Mouse (Mus musculus): ENCODE results near the gene BC035044.
A peak's percentile ranks its signal among the peaks of the same experiment; 100 is the strongest.
"Not testable (repeated sequence)": the region's sequence is repeated elsewhere in the genome, so short reads cannot be mapped to it uniquely, and the experiment has no call there.

The BC035044 gene

DNA sequence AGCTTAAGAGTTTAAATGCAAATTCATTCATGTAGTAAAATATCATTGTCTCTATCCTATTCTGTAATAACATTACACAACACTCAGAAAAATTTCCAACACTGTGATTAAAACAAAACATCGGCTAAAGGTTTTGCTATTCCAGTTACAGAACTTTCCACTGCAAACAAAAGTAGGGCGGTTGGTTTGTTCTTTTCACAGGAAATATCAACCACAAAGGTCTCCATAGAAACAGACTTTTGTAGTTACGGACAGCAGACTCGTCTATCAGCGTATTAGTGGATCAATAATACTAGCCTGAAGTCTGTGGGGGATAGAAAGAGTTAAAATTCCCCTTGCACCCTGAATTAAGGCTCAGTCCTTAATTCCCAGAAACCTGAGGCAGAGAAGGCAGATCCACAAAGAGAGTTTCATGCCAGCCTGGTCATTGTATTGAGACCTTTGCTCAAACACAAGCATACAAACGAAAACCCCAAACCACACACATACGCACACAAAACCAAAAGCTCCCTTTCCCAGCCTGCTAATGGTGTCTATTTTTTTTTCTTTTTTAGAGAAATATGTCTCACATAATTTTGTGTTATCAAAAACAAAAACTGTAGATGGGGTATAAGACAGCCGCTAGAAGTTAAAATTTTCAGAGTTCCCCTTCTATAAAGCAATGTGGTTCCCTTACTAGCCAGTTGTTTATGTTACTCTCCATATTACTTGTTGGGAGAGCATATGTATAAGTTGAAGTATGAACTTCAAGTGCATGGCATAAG, 54.6 kb downstream of the BC035044 start:
- DNase-seq (ENCODE audit: extremely low read depth, low read depth, low spot score): no peak

DNA sequence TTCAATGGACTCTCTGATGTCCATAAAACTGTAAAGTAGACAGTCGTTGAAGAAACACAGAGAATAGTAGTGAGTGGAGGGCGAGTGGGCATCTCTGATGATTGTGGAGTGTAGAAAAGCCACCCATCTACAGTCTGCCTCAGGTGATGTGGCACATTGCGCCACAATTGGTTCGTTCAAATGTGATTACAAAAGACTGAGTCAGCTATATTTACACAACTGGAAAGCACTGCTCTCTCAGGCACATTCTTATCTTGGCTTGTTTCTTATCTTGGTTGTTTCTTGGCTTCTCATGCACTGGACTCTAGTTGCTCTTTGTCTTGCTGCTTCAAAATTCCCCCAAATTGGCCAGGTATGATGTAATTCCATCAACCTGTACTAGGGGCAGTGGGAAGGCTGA, 55.4 kb downstream of the BC035044 start:
- no peak for DNase-seq (ENCODE audit: extremely low read depth, low read depth, low spot score)

DNA sequence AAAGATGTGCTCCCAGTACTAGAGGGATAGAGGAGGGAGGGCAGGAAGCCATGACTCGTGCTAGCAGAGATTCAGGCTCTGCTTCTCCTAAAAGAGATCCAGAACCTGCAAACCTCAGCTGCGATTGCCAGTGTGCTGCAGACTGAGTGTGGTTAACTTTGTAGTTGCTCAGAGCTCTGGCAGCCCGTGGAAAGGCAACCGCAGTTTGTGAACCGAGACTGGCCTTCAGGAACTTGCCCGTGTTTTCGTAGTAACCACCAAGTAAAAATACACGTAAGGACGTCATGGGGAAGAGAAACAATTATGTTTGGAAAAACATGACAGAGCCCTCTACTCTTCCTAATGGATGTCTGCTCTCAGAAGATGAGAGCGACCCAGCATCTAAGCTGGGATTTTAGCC, 57.9 kb downstream of the BC035044 start:
- DNase-seq (ENCODE audit: extremely low read depth, low read depth, low spot score): no peak

DNA sequence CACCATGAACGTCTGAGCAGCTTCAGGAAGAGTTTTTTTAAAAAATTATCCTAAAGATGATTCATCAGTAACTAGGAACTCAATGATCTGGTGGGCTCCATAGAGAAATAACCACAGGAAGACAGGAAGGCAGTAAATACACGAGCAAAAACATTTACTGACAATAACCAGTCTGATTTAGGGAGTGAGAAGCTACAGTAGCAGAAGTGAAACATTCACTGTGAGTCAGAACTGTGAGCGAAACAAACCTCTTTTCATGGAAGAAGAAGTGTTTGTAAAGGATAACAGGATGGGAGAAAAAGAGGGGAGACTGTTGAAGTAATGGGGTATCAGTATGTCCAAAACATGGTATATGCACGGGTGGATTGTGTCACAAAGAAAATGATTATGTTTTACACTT, 61.1 kb downstream of the BC035044 start:
- no peak for DNase-seq (ENCODE audit: extremely low read depth, low read depth, low spot score)

DNA sequence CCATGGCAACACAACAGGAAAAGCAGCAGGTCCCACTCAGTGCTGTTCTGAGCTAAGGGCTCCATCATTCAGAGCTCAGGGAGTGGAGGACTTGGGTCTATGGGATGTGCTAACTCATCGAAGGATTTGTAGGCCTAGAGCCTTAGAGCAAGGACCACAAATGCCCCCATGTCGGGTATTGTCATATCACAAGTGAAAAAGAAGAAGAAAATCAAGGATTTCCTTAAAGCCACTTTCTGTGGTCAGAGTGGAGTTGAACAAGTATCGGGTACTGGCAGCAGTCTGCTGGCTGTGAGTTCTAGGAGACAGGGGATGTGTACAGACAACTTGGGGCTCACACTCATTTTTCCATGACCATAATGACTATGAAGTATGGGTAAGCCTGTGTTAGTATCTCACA, 64.1 kb downstream of the BC035044 start:
- no peak for DNase-seq (ENCODE audit: extremely low read depth, low read depth, low spot score)

DNA sequence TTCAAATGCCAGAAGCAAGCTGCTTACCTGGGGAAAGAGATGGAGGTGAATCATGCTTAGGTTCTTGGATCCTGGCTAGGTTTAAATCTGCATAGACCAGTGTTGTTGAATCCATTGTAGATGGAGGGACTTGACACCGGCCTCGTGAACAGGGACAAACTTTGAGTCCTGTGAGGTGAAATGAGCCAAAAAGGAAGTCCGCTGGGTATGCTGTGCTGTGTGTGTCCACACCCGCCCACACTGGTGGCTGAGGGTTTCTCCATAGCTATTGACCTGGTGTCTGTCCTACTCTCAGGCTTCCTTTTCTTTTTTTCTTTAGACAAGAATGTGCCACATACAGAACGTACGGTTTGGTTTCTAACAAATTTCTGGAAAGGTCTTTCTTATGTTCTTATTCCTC, 64.8 kb downstream of the BC035044 start, which contains the start of the genes Gm44511 and Klrb1b:
TSS of gene Gm44511 (minus strand) at position 184 of the 400 bp plus-strand sequence.
TSS of gene Klrb1b (minus strand) at position 200 of the 400 bp plus-strand sequence.
- no peak for DNase-seq (ENCODE audit: extremely low read depth, low read depth, low spot score)

DNA sequence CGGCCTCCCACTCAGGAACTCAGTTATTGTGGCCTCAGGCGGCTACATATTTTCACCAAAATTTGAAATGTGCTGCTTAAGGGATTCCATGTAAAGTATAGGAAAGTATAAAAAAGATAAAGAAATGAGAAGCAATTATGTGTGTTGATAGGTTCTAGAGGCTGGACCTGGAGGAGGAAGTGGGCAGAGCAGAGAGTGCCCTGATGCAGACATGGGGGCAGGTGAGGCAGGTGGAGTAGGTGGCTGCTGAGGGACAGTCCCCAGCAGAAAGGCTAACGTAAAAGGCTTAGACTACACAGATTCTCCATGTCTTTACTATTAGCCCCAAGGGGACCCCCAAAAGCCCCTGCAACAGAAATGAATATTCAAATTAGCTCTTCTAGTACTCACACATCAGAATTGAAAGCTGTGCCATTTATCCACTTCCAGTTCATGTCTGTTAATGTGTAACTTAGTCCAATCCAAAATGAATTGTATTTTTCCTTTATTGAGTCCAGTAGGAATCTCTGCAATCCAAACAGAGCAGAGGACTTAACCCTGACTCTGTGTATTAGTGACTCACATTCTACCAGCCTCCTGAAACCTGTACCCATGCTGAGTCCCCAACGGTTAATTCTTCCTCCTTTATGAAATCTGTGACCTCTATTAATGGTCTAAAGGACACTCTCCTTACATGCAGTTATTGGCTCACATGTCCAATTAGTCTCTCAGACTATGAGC, 72.7 kb downstream of the BC035044 start:
- DNase-seq (ENCODE audit: extremely low read depth, low read depth, low spot score): no peak

DNA sequence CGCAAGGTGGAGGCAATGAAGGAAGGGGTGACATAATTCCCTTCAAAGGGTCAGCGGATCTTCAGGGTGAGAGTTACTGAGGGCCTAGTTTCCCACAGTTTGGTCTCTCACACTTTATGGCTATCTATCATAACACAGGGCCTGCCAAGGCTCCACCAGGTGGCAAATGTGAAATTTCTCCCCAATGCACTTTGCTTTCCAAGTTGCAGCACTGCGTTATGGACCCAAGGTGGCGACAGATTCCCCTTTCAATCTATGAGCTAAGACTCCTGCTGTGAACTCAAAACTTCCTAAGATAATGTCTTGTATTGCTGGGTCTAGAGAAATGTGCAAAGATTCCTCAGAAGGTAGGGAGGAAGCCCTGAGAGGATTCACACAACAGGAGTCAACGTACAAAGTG, 82.4 kb downstream of the BC035044 start:
- no peak for DNase-seq (ENCODE audit: extremely low read depth, low read depth, low spot score)

DNA sequence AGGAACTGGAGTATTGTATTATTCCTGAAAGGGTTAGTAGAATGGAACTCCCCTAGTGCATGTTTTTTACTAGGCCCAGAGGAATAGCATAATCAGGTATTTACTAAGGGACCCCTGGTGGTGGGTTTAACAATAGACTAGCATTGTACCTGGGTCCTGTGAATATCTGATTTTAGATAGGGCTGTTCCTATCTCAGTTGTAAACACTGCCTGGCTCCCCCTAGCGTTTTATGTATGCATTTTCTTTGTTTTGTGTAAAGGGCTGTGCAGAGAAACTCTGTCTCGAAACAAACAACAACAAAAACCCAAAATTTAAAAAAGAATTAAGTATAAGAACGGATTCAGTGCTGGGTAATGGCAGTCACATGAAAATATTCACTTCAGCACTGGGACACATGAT, 83.9 kb downstream of the BC035044 start:
- no peak for DNase-seq (ENCODE audit: extremely low read depth, low read depth, low spot score)

DNA sequence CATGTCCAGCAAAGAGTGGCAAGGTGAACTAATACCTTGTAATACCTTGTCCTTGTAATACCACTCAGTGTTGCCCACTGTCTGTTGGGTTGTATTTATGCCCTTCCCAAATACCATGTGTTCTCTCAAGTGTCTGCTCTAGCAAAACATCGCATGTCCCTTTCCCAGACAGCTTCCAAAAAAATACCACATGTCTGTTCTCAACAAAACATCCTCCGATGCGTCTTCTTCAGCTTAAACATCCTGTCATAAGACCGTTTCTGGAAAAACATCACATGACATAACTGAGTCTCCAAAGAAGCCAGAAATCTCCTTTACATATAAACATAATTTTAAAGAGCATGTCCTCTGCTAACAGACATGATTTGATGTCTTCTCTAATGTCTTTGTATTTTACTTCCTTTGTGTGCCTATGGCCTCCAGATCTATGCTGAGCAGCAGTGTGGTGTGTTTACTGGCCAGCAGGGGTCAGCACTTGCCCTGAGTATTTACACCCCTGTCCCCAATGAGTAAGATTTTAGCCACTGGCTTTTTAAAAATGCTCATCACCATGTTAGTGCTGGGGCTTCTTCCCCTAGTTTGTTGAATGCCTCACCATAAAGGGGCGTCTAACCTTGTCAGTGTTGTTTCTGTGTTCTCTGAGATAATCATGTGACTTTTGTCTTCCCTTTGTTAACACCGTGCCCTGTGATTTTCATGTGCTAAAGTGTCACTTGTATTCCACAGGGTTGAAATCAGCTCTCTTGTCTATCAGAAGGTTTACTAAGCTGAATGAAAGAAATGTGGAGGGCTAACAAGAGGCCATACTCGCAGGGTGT, 85.9 kb downstream of the BC035044 start:
- not testable (repeated sequence) for DNase-seq (ENCODE audit: extremely low read depth, low read depth, low spot score)

DNA sequence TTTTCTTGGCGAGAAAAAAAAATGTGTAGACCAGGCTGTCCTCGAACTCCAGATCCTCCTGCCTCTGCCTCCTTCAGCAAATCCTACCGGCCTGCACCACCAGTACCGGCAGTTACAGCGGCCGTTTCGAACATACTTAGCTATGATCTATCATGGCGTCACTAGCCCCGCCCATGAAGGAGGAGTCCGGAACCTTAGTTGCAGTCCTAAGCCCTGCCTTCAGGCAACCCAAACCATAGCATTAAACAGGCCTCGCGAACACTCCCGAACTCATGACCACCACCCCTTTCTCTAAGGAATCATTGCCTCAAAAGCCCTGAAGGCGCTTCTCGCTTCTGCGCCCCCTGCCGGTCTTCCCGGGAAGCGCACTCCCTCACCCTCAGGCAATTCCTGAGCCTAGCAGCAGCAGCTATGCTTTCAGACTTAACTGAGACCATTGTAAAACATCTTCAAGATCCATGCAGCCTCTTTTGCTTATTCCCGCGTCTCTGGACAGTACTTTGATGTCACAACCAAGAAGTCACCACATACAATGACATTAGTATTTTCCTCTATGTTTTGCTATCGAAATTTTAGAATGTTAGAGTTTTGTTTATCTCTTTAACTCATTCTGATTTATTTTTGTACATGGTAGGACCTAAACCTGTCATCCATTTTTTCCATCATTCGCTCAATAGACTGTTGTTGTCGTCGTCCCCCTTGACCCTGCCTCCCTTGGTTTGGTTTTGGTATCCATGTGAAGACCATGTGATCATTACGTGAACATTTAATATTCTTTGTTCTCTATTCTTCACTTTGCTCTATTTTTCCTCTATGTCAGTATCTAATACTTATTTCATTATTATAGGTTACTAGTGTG, 87.7 kb downstream of the BC035044 start:
- DNase-seq (ENCODE audit: extremely low read depth, low read depth, low spot score): peak; percentile 76

DNA sequence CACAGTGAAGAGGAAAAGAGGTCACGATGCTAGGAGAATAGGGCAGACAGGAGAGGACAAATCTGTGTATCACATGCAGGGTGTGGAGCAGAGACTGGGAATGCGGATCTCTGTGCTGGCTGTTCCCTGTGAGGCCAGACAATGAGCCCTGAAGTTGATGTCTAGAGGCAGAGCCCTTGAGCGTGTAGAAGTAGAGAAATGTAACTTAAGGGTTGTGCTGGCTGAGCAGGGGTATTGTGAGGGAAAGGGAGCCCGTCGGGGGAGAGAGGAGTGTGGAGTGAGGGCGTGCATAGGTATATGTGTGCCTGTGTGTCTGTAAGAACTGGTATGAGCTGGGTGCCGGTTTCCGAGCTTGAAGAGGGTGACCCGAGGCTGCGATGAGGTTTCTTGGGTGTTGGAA, 88.4 kb downstream of the BC035044 start:
- DNase-seq (ENCODE audit: extremely low read depth, low read depth, low spot score): no peak

DNA sequence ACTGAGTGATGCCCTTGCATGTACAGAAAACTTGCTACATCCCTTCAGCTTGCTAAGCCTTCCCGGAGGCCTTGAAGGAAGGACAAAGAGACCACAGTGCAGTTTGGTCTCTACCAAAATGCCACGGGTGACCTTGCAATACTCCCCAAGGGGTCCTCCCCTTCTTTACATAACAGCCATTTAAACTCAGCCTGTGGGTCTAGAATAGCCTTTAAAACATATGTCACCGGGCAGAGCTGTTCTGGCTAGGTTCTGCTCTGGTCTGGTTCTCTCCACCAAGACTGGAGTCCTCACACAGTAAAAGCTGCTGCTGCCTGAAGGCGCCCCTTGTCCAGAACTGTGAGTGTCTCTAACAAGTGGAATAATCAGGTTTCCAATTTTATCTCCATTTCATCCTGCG, 90.2 kb downstream of the BC035044 start:
- not testable (repeated sequence) for DNase-seq (ENCODE audit: extremely low read depth, low read depth, low spot score)

DNA sequence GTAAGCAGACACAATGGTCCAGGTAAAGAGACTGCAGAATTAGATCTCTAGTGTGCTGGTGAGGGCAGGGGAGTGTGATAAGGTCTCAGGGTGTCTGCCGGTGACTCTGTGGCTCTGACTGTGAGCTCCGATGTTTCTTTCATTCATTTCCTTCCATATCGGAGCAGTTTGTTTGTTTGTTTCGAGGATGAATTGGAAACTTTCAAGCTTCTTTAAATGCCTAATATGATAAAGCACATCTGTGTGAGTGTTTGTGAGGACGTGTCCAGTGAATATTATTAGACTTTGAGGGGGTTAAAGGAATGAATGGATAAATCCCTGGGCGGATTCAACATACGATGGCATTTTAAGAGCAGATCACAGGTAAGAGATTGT, 91.0 kb downstream of the BC035044 start:
- DNase-seq (ENCODE audit: extremely low read depth, low read depth, low spot score): no peak

DNA sequence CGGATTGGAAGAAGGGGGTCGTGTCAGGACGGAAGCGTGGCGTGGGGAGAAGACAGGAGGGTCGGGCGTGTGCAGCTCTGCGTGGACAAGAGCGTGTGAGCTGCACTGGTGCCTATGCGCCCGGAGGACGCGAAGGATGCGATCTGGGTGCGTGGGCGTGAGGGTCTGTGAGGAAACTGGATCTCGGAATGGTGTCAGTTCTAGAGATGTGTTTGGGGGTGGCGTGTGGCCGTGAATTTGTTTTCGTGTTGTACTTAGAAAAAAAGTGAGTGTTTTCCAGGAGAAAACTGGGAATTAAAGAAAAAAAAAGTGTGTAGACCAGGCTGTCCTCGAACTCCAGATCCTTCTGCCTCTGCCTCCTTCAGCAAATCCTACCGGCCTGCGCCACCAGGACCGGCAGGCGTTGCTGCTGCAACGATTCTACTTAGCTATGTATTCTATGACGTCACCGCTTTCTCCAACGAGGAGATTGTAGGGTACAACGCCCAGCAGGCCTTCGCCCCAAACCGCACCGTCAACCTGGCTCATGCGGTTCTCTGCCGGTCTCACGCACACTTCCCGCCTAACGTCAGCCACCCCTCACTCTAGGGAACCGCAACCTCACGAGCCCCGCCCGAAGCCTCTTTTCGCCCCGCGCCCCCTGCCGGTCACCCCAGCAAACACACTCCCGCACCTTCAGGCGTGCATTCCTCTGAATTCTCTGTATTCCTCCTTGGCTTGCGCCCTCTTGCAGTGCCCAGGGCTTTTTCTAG, 91.6 kb downstream of the BC035044 start:
- DNase-seq (ENCODE audit: extremely low read depth, low read depth, low spot score): not testable (repeated sequence)

Measured in fat pad, adult 2 months (tissue).